Mouse (Mus musculus) cerebellum, adult 2 months (tissue): ENCODE measurements around the gene Boc.

ENCODE experiments used
- CTCF ChIP-seq: fragments of 200-500 bp; IDR thresholded peaks from 2 replicates; pipeline ENCODE4 v1.5.1; 2011; ENCODE audit warnings: low read depth, mild to moderate bottlenecking, control low read depth, low read length, moderate library complexity, borderline replicate concordance; ENCODE audit not compliant: insufficient read depth
- POLR2A ChIP-seq: fragments of 200-500 bp; IDR thresholded peaks from 2 replicates; pipeline ENCODE4 v1.6.1; 2011; ENCODE audit warnings: low read length, control low read depth, borderline replicate concordance; ENCODE audit not compliant: insufficient read depth

DNA sequence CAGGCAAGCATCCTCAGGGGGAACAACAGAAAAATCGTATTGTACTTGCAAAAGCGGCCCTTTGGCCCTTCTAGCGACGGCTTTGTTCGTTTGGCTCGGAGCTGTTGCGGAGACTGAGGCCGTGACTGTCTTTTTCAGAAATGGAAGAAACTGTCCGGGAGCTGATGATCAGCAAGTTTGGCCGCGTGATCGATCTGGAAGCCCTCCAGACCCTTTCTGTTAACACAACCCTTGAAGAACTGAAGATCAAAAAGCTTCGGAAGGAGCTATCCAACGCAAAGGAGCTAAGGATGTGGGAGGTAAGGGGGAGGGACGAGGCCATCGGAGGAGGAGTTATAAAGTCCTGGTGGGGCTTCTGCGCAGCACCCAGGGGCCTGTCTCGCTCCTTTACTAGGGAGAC, 79.9 kb downstream of the Boc start:
- no peak for TF ChIP-seq POLR2A
- no peak for TF ChIP-seq CTCF
